Mouse (Mus musculus) ES-E14 (cell line): ENCODE measurements around the gene Krtcap2.

ENCODE experiments used
- CHD2 ChIP-seq: IDR thresholded peaks from 2 replicates; pipeline ENCODE4 v1.6.1; 2014; ENCODE audit warnings: mild to moderate bottlenecking, low read depth, low read length, inconsistent platforms
- HCFC1 ChIP-seq: IDR thresholded peaks from 2 replicates; pipeline ENCODE4 v1.6.1; 2012; ENCODE audit warnings: low read length, inconsistent platforms, borderline replicate concordance; ENCODE audit not compliant: insufficient read depth
- MAFK ChIP-seq: IDR thresholded peaks from 2 replicates; pipeline ENCODE4 v1.6.1; 2014; ENCODE audit warnings: mild to moderate bottlenecking, low read depth, low read length, inconsistent platforms; ENCODE audit not compliant: insufficient read depth
- ZC3H11A ChIP-seq: IDR thresholded peaks from 2 replicates; pipeline ENCODE4 v1.6.1; 2012; ENCODE audit warnings: low read depth, mild to moderate bottlenecking, inconsistent platforms, low read length, borderline replicate concordance
- ZNF384 ChIP-seq: IDR thresholded peaks from 2 replicates; pipeline ENCODE4 v1.6.1; 2012; ENCODE audit warnings: low read depth, low read length, inconsistent platforms

DNA sequence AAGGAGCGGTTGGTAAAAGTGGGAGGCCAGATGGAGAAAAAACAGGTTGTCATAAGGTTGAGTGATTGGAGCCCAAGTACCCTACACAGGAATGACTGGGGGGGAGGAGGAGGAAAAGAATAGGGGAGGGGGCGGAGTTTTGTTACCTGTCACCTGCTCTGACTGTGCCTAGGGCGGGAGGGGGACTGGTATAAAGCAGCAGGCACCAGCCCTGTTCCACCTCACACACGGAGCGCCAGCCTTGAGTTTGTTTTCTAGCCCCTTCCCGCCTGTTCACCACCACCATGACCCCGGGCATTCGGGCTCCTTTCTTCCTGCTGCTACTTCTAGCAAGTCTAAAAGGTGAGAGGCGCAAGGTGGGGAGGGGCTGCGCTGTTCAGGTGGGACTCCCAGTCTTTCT is 16.9 kb upstream of the Krtcap2 start, which contains the start of gene Muc1:
- TF ChIP-seq HCFC1: no peak
- TF ChIP-seq ZNF384: no peak
- TF ChIP-seq MAFK: no peak
- TF ChIP-seq CHD2: no peak
- no peak for TF ChIP-seq ZC3H11A
